Mouse (Mus musculus) CH12F3 (cell line): ENCODE measurements around the gene Vill.

Source experiments
- in situ Hi-C: fragments of 300-500 bp; cut with MboI; formaldehyde crosslinking; loops from 2 replicates; pipeline ENCODE4 v1.14.3; 2020; ENCODE audit warnings: low sequenced_read_pairs

Vill gene

DNA sequence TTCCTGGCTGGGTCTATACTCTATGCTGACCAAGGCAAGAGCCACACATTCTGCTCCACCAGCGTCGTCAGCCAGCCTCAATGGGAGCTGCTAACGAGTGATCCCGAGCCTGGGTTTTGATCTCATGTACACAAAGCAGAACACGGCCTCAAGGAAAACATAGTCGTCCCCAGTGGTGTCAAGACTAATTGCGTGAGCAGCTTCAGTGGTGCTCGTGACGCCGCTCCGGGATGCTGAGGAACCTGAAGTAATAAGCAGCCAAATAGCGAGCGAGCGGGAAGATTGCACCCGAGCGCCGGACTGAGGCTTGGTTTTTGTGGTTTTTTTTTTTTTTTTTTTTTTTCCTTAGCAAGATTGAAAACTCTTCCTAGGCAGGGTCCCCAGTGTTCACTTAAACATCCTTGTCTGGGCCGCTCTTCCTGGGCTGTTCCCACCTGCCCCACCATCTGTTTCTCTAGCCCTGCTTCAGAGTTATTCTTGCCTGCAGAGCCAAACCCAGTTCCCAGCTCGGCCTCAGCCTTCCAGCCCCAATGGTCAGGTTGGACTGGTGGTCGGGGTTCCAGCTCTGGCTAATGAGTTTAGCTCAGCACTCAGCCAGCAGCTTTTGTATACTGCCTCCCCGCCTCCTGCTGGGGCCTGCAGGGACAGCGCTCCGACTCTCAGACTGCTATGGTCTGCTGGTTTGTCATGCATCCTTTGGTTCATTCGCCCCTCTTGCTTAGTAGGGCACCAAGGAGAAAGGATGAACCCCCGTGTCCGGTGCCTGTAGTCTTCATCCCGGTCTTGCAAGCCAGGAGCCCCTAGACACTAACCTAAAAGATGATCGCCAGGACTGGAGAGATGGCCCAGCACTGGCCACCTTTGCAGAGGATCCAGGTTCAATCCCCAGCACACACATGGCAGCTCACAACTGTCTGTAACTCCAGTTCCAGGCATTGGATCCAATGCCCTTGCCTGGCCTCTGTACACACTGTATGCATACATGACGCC is 17.6 kb upstream of the Vill start:
- in situ Hi-C loops = no loop called here

DNA sequence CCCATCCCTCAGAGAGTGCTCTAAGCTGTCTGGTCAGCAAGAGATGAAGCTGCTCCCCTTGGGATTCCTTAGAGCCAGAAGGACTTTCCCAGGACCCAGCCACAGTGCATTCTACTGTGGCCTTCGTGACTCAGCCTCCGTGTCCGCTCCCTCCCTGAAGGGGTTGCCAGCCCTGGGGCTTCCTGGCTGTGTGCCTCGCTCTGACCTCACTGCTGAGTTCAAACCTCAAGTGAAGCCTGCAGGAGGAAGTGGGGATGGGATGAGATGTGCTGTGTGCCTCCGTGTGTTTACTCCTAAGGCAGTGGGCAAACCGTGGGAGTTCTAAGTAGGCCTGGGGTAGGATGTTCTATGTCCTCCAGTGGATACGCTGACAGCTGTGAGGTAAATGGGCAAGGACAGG is 16.7 kb upstream of the Vill start:
- in situ Hi-C loops = no loop called here

- in situ Hi-C loops = no loop called here
These were observed 15.4 kb upstream of the Vill start for GRCm38 (mm10) chr9:119037076-119037730.

DNA sequence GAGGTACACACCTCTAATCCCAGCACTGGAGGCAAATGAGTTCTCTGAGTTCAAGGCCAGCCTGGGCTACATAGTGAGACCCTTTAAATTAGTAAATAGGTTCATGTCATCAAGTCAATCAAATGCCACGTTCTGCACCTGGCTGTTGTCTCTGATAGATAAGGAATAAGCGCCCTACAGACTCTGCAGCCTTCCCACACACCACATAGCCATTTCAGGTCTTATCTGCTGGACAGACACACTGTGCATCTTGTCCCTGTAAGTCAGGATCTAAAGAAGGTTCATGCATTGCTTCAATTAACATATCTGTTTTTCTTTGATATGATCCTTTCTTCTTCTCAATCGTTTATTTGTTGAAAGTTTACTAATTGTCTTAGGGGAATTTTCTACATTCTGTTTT is 14.0 kb upstream of the Vill start:
- in situ Hi-C loops = no loop called here

GRCm38 (mm10) chr9:119040101-119040775 is 12.3 kb upstream of the Vill start:
- in situ Hi-C loops = no loop called here

DNA sequence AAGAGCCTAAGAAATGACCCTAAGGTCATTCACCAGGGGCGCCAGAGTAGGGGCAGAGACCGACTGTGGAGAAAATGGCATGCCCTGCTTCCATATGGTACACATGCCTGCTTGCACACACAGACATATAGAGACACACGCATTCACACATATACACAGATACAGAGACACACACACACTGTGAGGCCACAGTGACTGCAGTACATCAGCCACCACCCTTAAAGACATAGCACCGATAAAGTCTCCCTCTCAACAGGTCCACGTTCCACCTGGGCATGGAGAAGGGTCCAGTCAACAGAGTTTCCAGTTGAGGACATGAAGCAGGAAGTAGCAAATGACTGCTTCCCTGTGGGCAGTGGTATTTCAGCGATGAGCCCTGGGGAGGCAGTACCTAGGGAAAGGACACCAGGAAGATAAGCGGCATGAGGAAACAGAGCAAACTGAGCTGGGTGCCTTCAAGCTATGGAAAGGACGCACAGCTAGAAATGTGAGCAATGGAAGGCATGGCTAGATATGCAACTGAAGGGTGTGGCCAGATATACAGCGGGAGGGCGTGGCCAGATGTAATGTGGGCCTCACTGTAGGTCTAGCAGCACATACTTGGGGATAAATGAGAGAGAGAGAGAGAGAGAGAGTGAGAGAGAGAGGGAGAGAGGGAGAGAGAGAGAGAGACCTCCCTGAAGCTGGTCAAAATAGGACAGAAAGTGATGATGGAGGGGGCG is 4.2 kb upstream of the Vill start:
- in situ Hi-C loops = no loop called here

- in situ Hi-C loops = no loop called here
These were observed 1.4 kb upstream of the Vill start for GRCm38 (mm10) chr9:119051158-119051557.

GRCm38 (mm10) chr9:119053964-119054576 is 1.5 kb downstream of the Vill start:
- in situ Hi-C loops = no loop called here

DNA sequence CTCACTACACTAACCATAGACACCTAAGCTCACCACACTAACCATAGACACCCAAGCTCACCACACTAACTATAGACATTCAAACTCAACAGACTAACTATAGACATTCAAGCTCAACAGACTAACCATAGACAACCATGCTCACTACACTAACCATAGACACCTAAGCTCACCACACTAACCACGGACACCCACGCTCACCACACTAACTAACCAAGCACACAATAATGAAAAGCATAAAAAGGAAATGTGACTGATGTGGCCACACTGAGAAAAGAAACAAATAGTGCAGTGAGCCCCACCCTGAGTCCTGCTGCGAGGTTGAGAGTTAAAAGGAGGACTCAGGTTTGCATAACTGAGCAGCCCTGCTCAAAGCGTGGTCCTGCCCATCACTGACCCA is 2.8 kb downstream of the Vill start:
- in situ Hi-C loops = no loop called here

- in situ Hi-C loops = no loop called here
These were observed 5.7 kb downstream of the Vill start for GRCm38 (mm10) chr9:119058245-119058644.

DNA sequence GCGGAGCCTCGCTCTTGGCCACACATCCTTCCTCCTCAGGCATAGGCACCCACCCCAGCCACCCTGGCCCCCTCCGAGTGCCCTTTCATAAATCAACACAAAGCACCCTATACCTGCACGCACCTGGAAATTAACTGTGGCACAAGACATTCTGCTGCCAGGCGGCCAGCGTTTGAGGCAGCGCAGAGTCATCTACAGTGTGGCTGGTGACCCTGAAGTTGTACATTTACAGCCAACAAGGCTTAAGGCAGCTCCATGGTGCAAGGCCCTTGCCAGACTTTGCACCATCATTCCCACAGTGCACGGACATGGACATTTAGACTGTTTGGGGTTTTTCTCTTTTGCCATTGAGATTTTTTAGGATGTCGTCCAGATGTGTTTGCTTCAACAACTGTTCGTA is 8.1 kb downstream of the Vill start:
- in situ Hi-C loops = no loop called here

- in situ Hi-C loops = no loop called here
These were observed 10.6 kb downstream of the Vill start for GRCm38 (mm10) chr9:119063036-119063644.

- in situ Hi-C loops = no loop called here
These were observed 11.7 kb downstream of the Vill start for GRCm38 (mm10) chr9:119064296-119064695.

- in situ Hi-C loops = no loop called here
These were observed 15.0 kb downstream of the Vill start for GRCm38 (mm10) chr9:119067601-119068000.

GRCm38 (mm10) chr9:119068266-119068665 is 15.7 kb downstream of the Vill start:
- in situ Hi-C loops = no loop called here

DNA sequence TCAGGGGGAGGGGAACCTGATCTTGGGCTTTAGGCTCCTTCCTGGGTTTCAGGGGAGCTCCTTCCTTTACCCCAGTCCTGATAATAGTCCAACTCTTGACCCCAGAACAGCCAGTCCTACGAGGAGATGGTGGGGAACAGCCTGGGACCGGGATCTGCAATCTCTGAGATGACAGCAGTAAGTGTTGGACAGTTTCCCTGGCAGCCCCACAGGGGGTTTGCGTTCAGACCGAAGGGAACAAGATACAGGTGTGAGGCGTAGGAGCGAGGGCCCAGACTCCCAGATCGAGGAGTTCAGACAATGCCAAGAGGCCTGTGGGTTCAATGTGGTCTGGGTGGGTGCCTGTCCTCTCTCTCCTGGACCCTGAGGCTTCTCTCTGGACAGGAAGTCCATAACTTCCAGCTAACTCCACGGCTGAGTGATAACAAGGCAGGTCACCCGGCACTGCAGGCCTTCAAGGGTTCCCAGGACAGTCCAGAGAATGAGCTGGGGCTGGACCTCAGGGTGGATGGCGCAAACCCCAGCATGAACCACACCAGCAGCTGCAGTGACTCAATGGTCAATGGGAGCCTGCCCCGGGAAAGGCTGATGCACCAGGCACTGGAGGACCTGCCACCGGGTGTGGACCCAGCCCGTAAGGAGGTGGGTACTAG is 17.7 kb downstream of the Vill start:
- in situ Hi-C loops = no loop called here

- in situ Hi-C loops = no loop called here
These were observed 19.2 kb downstream of the Vill start for GRCm38 (mm10) chr9:119071786-119072185.

DNA sequence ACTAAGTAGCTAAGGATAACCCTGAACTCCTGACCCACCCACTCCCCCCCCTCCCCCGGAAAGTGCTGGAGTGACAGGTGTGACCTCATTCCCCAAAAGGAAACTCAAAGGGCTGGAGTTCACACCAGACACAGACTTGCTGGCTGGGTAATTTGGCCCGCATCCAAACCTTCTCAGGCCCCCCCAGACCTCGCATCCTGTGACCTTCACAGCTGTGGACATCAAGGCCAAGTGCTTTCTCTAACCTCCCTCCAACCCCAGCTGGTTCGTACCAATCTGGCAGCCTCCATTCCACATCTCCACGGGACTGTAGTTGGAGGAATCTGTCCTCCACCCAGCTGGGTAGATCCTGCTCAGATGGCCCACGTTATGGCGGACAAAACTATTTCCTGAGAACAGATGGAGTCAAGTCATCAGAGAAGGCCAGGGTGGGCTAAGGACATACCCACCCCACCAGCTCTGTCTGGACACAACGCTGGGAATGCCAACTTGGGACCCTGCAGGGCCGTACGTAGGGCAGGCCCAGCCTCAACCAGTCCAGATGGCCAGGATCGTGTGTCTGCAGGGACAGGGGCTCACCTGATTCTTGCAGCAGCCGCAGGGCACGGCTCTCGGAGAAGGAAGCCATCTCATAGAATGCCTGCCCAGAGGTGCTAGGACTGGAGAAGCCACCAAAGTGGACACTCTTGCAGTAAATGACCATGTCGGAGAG is 20.8 kb downstream of the Vill start:
- in situ Hi-C loops = no loop called here

DNA sequence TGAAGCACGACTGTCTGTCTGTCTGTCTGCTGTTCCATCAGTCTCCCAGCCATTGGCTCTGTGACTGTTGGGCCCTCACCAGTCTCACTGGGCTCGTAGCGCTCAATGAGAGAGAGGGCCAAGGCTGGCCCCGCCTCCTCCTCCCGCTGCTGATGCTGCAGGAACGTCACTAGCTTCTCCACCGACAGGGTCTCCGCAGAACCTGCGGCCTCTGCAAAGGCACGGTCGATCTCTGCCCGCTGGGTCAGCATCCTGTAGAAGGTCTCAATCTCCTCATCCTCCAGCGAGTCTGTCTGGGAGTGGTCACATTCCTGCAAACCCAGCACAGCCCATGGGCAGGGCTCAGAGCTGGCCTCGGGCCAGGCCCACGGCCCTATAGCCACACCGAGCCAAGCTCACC is 23.1 kb downstream of the Vill start:
- in situ Hi-C loops = no loop called here
